Mouse (Mus musculus) T-helper 17 cell (primary cell): ENCODE results near the gene Hist2h3c1.
"Not testable (repeated sequence)": the region's sequence is repeated elsewhere in the genome, so short reads cannot be mapped to it uniquely, and the experiment has no call there.

ENCODE experiments used
- in situ Hi-C, 2 experiments: fragments of 300-600 bp; cut with MboI, MseI; formaldehyde crosslinking; loops; 1 replicate in 1 of 2; 2 replicates in 1 of 2; pipeline ENCODE4 v1.15.1; 2025; ENCODE audit warnings: high pct_unique_total_duplicates in 2 of 2

Gene Hist2h3c1

GRCm38 (mm10) chr3:96277800-96278624, 31.5 kb downstream of the Hist2h3c1 start:
- in situ Hi-C loops = loop anchor here in 1 of 2 experiments (5.0 kb wide), 1 partner anchor 49 kb away; no protein-coding TSS in a partner anchor

GRCm38 (mm10) chr3:96280660-96281059, 34.2 kb downstream of the Hist2h3c1 start:
- in situ Hi-C loops = loop anchor here in 1 of 2 experiments (5.0 kb wide), 1 partner anchor 157 kb away; no protein-coding TSS in a partner anchor

GRCm38 (mm10) chr3:96284457-96284856, 38.0 kb downstream of the Hist2h3c1 start:
- in situ Hi-C loops = loop anchor here in 1 of 2 experiments (5.0 kb wide), 1 partner anchor 153 kb away; no protein-coding TSS in a partner anchor

GRCm38 (mm10) chr3:96287334-96287733, 40.8 kb downstream of the Hist2h3c1 start:
- in situ Hi-C loops = loop anchor here in 1 of 2 experiments (5.0 kb wide), 1 partner anchor 40 kb away; no protein-coding TSS in a partner anchor

GRCm38 (mm10) chr3:96289201-96289600, 42.7 kb downstream of the Hist2h3c1 start:
- in situ Hi-C loops = loop anchor here in 1 of 2 experiments (5.0 kb wide), 1 partner anchor 38 kb away; no protein-coding TSS in a partner anchor

GRCm38 (mm10) chr3:96290727-96291126, 44.2 kb downstream of the Hist2h3c1 start:
- in situ Hi-C loops = not testable (repeated sequence)

- in situ Hi-C loops = no loop called here
These were observed 46.2 kb downstream of the Hist2h3c1 start for GRCm38 (mm10) chr3:96292641-96293040.

GRCm38 (mm10) chr3:96293368-96293767, 46.9 kb downstream of the Hist2h3c1 start:
- in situ Hi-C loops = no loop called here

- in situ Hi-C loops = no loop called here
These were observed 47.3 kb downstream of the Hist2h3c1 start, which contains the start of gene Fcgr1 for GRCm38 (mm10) chr3:96293787-96294186. Fcgr1 (minus strand) TSS chr3:96293969.
